Mouse (Mus musculus): Measurements from ENCODE around the gene Ankrd12. TPM values are rescaled to one million over a fixed set of nuclear protein-coding genes. Genes with fewer than 3 reads are reported as not detected.
"Not testable (repeated sequence)": the region's sequence is repeated elsewhere in the genome, so short reads cannot be mapped to it uniquely, and the experiment has no call there.

Gene Ankrd12
- polyA plus RNA-seq, 1 experiment, result 0.37 TPM

DNA sequence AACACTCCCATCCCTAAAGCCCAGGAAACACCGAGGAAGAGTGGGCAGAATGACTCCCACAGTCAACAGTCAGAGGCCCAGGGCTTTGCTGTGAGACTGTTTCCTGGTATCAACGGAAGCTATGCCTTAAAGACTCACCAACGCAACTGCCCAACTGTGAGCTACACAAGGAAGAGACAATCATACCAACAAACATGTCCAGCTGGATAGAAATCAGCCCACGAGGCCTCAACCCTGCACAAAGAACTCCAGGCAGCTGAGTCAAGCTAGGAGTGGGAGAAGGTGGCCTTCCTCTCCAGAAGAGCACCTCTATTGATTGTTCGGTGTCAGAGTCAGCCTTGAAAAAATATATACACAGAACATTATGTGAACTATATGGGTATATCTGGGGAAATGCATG is 44.9 kb downstream of the Ankrd12 start:
- H3K4me3 ChIP-seq (replicated peaks), result no peak overlapping the region
- H3K4me1 ChIP-seq (ENCODE audit: control insufficient read depth), result no peaks in the 10 kb centered on the region; the same call in 1 of the 2 replicates
- TF ChIP-seq GATA1 (IDR thresholded peaks at IDR 0.05; ENCODE audit: low read length) (no peak), TAL1 (IDR thresholded peaks at IDR 0.05; ENCODE audit: low read length) (no peak)
- peaks cover 9% of the 10 kb centered on the region for H3K36me3 ChIP-seq (ENCODE audit: control insufficient read depth)
- no peaks in the 10 kb centered on the region for H3K9me3 ChIP-seq (ENCODE audit: control insufficient read depth, low read length)
- H3K27me3 ChIP-seq (ENCODE audit: control insufficient read depth), result no peaks in the 10 kb centered on the region

DNA sequence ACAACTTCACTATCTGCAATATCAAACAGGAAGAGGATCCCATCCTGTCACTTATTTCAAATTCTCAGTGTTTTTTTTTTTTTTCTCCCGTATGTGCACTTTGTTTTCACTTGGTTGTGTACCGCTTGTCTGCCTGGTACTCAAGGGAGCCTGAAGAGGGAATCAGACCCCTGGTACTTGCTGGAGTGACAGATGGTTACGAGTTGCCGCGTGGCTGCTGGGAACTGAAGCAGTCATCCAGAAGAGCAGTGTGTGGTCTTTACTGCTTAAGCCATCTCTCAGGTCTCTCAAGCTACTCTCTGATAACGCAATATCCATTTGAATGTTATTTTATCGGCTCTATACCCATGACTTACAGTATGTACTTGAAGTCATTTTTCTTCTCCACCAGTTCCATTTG is 52.7 kb downstream of the Ankrd12 start:
- H3K9me3 ChIP-seq (ENCODE audit: control insufficient read depth, low read length), result no peaks in the 10 kb centered on the region
- no peaks in the 10 kb centered on the region for H3K4me1 ChIP-seq (ENCODE audit: control insufficient read depth)
- no peaks in the 10 kb centered on the region for H3K27me3 ChIP-seq (ENCODE audit: control insufficient read depth)
- H3K4me3 ChIP-seq (replicated peaks), result no peak overlapping the region
- no peak for TF ChIP-seq TAL1 (IDR thresholded peaks at IDR 0.05; ENCODE audit: low read length)
- no peak for TF ChIP-seq GATA1 (IDR thresholded peaks at IDR 0.05; ENCODE audit: low read length)
- peaks cover 22% of the 10 kb centered on the region for H3K36me3 ChIP-seq (ENCODE audit: control insufficient read depth)

- TF ChIP-seq TAL1 (IDR thresholded peaks at IDR 0.05; ENCODE audit: low read length) (no peak), GATA1 (IDR thresholded peaks at IDR 0.05; ENCODE audit: low read length) (no peak)
- Histone ChIP-seq H3K4me1 (ENCODE audit: control insufficient read depth) (peaks cover 6% of the 10 kb centered on the region), H3K9me3 (ENCODE audit: control insufficient read depth, low read length) (no peaks in the 10 kb centered on the region), H3K27me3 (ENCODE audit: control insufficient read depth) (no peaks in the 10 kb centered on the region), H3K36me3 (ENCODE audit: control insufficient read depth) (no peaks in the 10 kb centered on the region), H3K4me3 (replicated peaks) (no peak overlapping the region)
Measured at GRCm38 (mm10) chr17:66011790-66012189, 65.1 kb downstream of the Ankrd12 start.

DNA sequence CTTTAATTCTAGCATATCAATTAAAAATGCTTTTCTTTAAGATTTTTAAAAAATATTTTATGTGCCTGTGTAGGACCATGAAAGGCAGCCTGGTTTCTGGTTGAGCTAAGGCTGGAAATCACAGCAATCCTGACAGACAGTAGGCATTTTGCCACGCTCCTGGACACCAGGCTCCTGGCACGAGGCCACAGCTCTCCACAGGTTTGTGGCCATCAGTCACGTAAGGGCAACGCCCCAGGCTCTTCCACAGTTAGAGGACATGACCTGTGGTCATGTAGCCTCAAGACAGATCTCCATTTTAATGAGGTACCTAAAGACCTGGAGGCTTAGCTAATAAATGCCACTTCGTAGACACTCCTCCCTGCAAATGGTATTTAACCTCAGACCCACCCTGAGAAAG is 69.0 kb downstream of the Ankrd12 start:
- Histone ChIP-seq H3K4me1 (ENCODE audit: control insufficient read depth) (peaks cover 6% of the 10 kb centered on the region), H3K36me3 (ENCODE audit: control insufficient read depth) (no peaks in the 10 kb centered on the region), H3K9me3 (ENCODE audit: control insufficient read depth, low read length) (no peaks in the 10 kb centered on the region), H3K4me3 (replicated peaks) (no peak overlapping the region), H3K27me3 (ENCODE audit: control insufficient read depth) (no peaks in the 10 kb centered on the region)
- no peak for TF ChIP-seq GATA1 (IDR thresholded peaks at IDR 0.05; ENCODE audit: low read length)
- no peak for TF ChIP-seq TAL1 (IDR thresholded peaks at IDR 0.05; ENCODE audit: low read length)

DNA sequence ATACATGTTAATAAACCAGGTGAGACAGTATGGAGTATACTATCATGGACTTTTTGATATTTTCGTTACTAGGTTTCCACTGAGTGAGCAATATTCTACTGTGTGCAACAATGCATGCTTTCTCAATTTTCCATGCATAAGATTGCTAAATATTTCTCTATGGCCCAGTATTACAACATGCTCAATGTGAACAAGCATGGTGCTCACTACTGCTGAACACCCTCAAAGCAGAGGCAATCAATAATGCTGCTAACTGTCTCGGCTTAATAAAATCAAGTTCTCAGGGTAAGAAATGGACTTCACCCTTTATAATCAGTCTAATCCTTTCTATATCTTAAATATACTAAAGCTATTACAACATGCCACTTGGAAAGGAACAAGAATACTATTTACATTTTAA is 69.4 kb downstream of the Ankrd12 start:
- H3K27me3 ChIP-seq (ENCODE audit: control insufficient read depth), result no peaks in the 10 kb centered on the region

GRCm38 (mm10) chr17:65988151-65988820 is 88.6 kb downstream of the Ankrd12 start:
- H3K36me3 ChIP-seq (ENCODE audit: control insufficient read depth), result no peaks in the 10 kb centered on the region
- TF ChIP-seq TAL1 (IDR thresholded peaks at IDR 0.05; ENCODE audit: low read length) (no peak), GATA1 (IDR thresholded peaks at IDR 0.05; ENCODE audit: low read length) (no peak)
- H3K27me3 ChIP-seq (ENCODE audit: control insufficient read depth), result no peaks in the 10 kb centered on the region
- no peaks in the 10 kb centered on the region for H3K9me3 ChIP-seq (ENCODE audit: control insufficient read depth, low read length)
- peaks cover 21% of the 10 kb centered on the region for H3K4me1 ChIP-seq (ENCODE audit: control insufficient read depth)
- no peak overlapping the region for H3K4me3 ChIP-seq (replicated peaks)

More for the DNA sequence above, 69.4 kb downstream of the Ankrd12 start:
- no peaks in the 10 kb centered on the region for H3K36me3 ChIP-seq (ENCODE audit: control insufficient read depth)
- TF ChIP-seq GATA1 (IDR thresholded peaks at IDR 0.05; ENCODE audit: low read length), result no peak
- no peak for TF ChIP-seq TAL1 (IDR thresholded peaks at IDR 0.05; ENCODE audit: low read length)
- peaks cover 6% of the 10 kb centered on the region for H3K4me1 ChIP-seq (ENCODE audit: control insufficient read depth)
- H3K4me3 ChIP-seq (replicated peaks), result no peak overlapping the region
- H3K9me3 ChIP-seq (ENCODE audit: control insufficient read depth, low read length), result no peaks in the 10 kb centered on the region

DNA sequence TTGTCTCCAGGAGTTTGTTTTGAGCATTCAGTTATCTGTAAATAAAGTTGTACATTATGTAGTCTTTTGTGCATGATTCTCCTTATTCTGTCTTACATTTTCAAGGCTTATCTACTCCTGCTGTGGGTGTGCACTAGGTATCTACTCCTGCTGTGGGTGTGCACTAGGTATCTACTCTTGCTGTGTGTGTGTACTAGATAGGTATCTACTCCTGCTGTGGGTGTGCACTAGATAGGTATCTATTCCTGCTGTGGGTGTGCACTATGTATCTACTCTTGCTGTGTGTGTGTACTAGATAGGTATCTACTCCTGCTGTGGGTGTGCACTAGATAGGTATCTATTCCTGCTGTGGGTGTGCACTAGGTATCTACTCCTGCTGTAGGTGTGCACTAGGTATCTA is 100.2 kb downstream of the Ankrd12 start:
- not testable (repeated sequence) for H3K4me3 ChIP-seq (replicated peaks); H3K9me3 ChIP-seq (ENCODE audit: control insufficient read depth, low read length); H3K27me3 ChIP-seq (ENCODE audit: control insufficient read depth); H3K36me3 ChIP-seq (ENCODE audit: control insufficient read depth)
- peaks cover 33% of the 10 kb centered on the region for H3K4me1 ChIP-seq (ENCODE audit: control insufficient read depth)

GRCm38 (mm10) chr17:65967751-65968150 is 109.1 kb downstream of the Ankrd12 start:
- no peak for TF ChIP-seq TAL1 (IDR thresholded peaks at IDR 0.05; ENCODE audit: low read length)
- TF ChIP-seq GATA1 (IDR thresholded peaks at IDR 0.05; ENCODE audit: low read length), result no peak
- H3K27me3 ChIP-seq (ENCODE audit: control insufficient read depth), result no peaks in the 10 kb centered on the region
- H3K36me3 ChIP-seq (ENCODE audit: control insufficient read depth), result no peaks in the 10 kb centered on the region; the same call in 1 of the 2 replicates
- H3K4me3 ChIP-seq (replicated peaks), result no peak overlapping the region
- peaks cover 2% of the 10 kb centered on the region for H3K4me1 ChIP-seq (ENCODE audit: control insufficient read depth)
- no peaks in the 10 kb centered on the region for H3K9me3 ChIP-seq (ENCODE audit: control insufficient read depth, low read length)

DNA sequence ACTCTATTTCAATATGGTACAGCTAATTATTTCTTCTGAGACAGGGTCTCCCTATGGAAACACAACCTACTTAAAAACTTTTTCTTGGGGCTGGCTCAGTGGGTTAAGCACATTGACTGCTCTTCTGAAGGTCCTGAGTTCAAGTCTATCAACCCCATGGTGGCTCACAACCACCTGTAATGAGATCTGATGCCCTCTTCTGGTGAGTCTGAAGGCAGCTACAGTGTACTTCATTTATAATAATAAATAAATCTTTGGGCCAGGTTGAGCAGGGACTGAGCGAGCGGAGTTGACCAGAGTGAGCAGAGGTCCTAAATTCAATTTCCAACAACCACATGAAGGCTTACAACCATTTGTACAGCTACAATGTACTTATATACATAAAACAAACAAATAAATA is 114.6 kb downstream of the Ankrd12 start:
- no peaks in the 10 kb centered on the region for H3K27me3 ChIP-seq (ENCODE audit: control insufficient read depth)
- TF ChIP-seq GATA1 (IDR thresholded peaks at IDR 0.05; ENCODE audit: low read length), result no peak
- no peak for TF ChIP-seq TAL1 (IDR thresholded peaks at IDR 0.05; ENCODE audit: low read length)
- no peak overlapping the region for H3K4me3 ChIP-seq (replicated peaks)
- H3K9me3 ChIP-seq (ENCODE audit: control insufficient read depth, low read length), result no peaks in the 10 kb centered on the region
- H3K36me3 ChIP-seq (ENCODE audit: control insufficient read depth), result no peaks in the 10 kb centered on the region
- H3K4me1 ChIP-seq (ENCODE audit: control insufficient read depth), result peaks cover 2% of the 10 kb centered on the region; the same call in 1 of the 2 replicates

- Histone ChIP-seq H3K4me1 (ENCODE audit: control insufficient read depth) (peaks cover 6% of the 10 kb centered on the region), H3K9me3 (ENCODE audit: control insufficient read depth, low read length) (no peaks in the 10 kb centered on the region), H3K36me3 (ENCODE audit: control insufficient read depth) (no peaks in the 10 kb centered on the region), H3K4me3 (replicated peaks) (no peak overlapping the region), H3K27me3 (ENCODE audit: control insufficient read depth) (no peaks in the 10 kb centered on the region)
- TF ChIP-seq TAL1 (IDR thresholded peaks at IDR 0.05; ENCODE audit: low read length), result no peak
- no peak for TF ChIP-seq GATA1 (IDR thresholded peaks at IDR 0.05; ENCODE audit: low read length)
Measured at GRCm38 (mm10) chr17:65961606-65962136, 115.2 kb downstream of the Ankrd12 start.

Data from erythroblast, embryonic 14.5 days (primary cell).